Mouse (Mus musculus): ENCODE results near the gene Skp2. TPM values are rescaled to one million over a fixed set of nuclear protein-coding genes. Genes with fewer than 3 reads are reported as not detected.

The Skp2 gene
- total RNA-seq, 2 experiments from 2014 or later: 6.0 to 8.0 TPM

GRCm38 (mm10) chr15:9114131-9114530 is 41.1 kb downstream of the Skp2 start:
- DNase-seq: no peak

- DNase-seq: peak; percentile 23
Observed at GRCm38 (mm10) chr15:9113556-9113955, 41.7 kb downstream of the Skp2 start.

GRCm38 (mm10) chr15:9111648-9112047 is 43.6 kb downstream of the Skp2 start:
- no peak for DNase-seq

- DNase-seq: no peak
Observed at GRCm38 (mm10) chr15:9110526-9111347, 44.5 kb downstream of the Skp2 start.

- no peak for DNase-seq
Observed at GRCm38 (mm10) chr15:9106303-9107074, 48.7 kb downstream of the Skp2 start.

- no peak for DNase-seq
Observed at GRCm38 (mm10) chr15:9100446-9101077, 54.7 kb downstream of the Skp2 start.

GRCm38 (mm10) chr15:9096865-9097264 is 58.4 kb downstream of the Skp2 start:
- no peak for DNase-seq

- DNase-seq: no peak
Observed at GRCm38 (mm10) chr15:9094366-9094750, 60.9 kb downstream of the Skp2 start.

GRCm38 (mm10) chr15:9093598-9094365 is 61.4 kb downstream of the Skp2 start:
- no peak for DNase-seq

GRCm38 (mm10) chr15:9090662-9091061 is 64.6 kb downstream of the Skp2 start:
- DNase-seq: no peak

GRCm38 (mm10) chr15:9089136-9089720 is 66.0 kb downstream of the Skp2 start:
- DNase-seq: no peak

GRCm38 (mm10) chr15:9088683-9089072 is 66.5 kb downstream of the Skp2 start:
- DNase-seq: peak; percentile 0

- DNase-seq: peak; percentile 1
Observed at GRCm38 (mm10) chr15:9087895-9088682, 67.1 kb downstream of the Skp2 start.

- peak; percentile 0 for DNase-seq
Observed at GRCm38 (mm10) chr15:9087421-9087820, 67.8 kb downstream of the Skp2 start.

GRCm38 (mm10) chr15:9086813-9087212 is 68.4 kb downstream of the Skp2 start:
- peak; percentile 3 for DNase-seq

GRCm38 (mm10) chr15:9082753-9083152 is 72.5 kb downstream of the Skp2 start:
- DNase-seq: peak; percentile 69

- DNase-seq: no peak
Observed at GRCm38 (mm10) chr15:9081294-9081693, 73.9 kb downstream of the Skp2 start.

- DNase-seq: no peak
Observed at GRCm38 (mm10) chr15:9080206-9080605, 75.0 kb downstream of the Skp2 start.

GRCm38 (mm10) chr15:9079626-9080025 is 75.6 kb downstream of the Skp2 start:
- no peak for DNase-seq

GRCm38 (mm10) chr15:9078481-9079300 is 76.5 kb downstream of the Skp2 start:
- DNase-seq: no peak

All from adrenal gland, postnatal 10 days (tissue).